Mouse (Mus musculus) liver, embryonic 15.5 days (tissue): Measurements from ENCODE around the gene Rnf24. TPM values are rescaled to one million over a fixed set of nuclear protein-coding genes. Genes with fewer than 3 reads are reported as not detected.

Experiments used
- ATAC-seq: fragments of 200-750 bp; cut with Nextera tagmentation; 2 replicates; pipeline ENCODE4 v1.8.0; 2017; ENCODE audit warnings: moderate number of reproducible peaks, mild to moderate bottlenecking, moderate library complexity; ENCODE audit not compliant: insufficient read depth
- H3K27ac ChIP-seq: fragments of 300-500 bp; sonication (generic); replicated peaks from 2 replicates; pipeline ENCODE4 v1.5.1; 2015; ENCODE audit warnings: mild to moderate bottlenecking, inconsistent platforms
- H3K27me3 ChIP-seq: fragments of 300-500 bp; sonication (generic); 2 replicates; pipeline ENCODE4 v1.6.1; 2015; ENCODE audit warnings: mild to moderate bottlenecking, inconsistent platforms
- H3K36me3 ChIP-seq: fragments of 300-500 bp; sonication (generic); replicated peaks from 2 replicates; pipeline ENCODE4 v1.6.1; 2015; ENCODE audit warnings: moderate library complexity, mild to moderate bottlenecking, inconsistent platforms
- H3K4me1 ChIP-seq: fragments of 300-500 bp; sonication (generic); replicated peaks from 2 replicates; pipeline ENCODE4 v1.6.1; 2015; ENCODE audit warnings: inconsistent platforms
- H3K4me2 ChIP-seq: fragments of 300-500 bp; sonication (generic); 2 replicates; pipeline ENCODE4 v1.6.1; 2015; ENCODE audit warnings: moderate library complexity, mild to moderate bottlenecking, inconsistent platforms
- H3K4me3 ChIP-seq: fragments of 300-500 bp; sonication (generic); replicated peaks from 2 replicates; pipeline ENCODE4 v1.5.1; 2015; ENCODE audit warnings: mild to moderate bottlenecking, inconsistent platforms
- H3K9ac ChIP-seq: fragments of 300-500 bp; sonication (generic); 2 replicates; pipeline ENCODE4 v1.6.1; 2015; ENCODE audit warnings: moderate library complexity, mild to moderate bottlenecking, inconsistent platforms
- H3K9me3 ChIP-seq: fragments of 300-500 bp; sonication (generic); replicated peaks from 2 replicates; pipeline ENCODE4 v1.6.1; 2016; ENCODE audit warnings: inconsistent platforms
- WGBS: fragments of 180-500 bp; shearing (Covaris S2); methylation state at CpG from one replicate; pipeline ENCODE4 v1.1.7; 2015; ENCODE audit warnings: mixed read lengths; ENCODE audit not compliant: insufficient replicate concordance; 5-methylcytosine and 5-hydroxymethylcytosine counted together
- polyA plus RNA-seq: library from polyadenylated mRNA; unstranded; fragments of >200 nt; fragmentation: Nextera tagmentation; extraction: Ambion mirVana; gene quantifications from 2 replicates; pipeline ENCODE4 v1.2.1, GENCODE M21; 2015

Gene Rnf24
- 0.48 and 0.67 TPM in 2 replicates for polyA plus RNA-seq

GRCm38 (mm10) chr2:131352747-131353563 lies at the start of gene Rnf24:
Gene Rnf24, minus strand, starts transcription at chr2:131352892.
- peak within 1 kb of the TSS; percentile 100 for H3K4me2 ChIP-seq
- H3K4me1 ChIP-seq, result peaks cover 23% of the 10 kb centered on the region
- H3K27me3 ChIP-seq, result peaks cover 25% of the 10 kb centered on the region
- no peaks in the 10 kb centered on the region for H3K9me3 ChIP-seq
- WGBS, result under 1% methylated on average over 54 of the region's 54 CpGs
- no peaks in the 10 kb centered on the region for H3K36me3 ChIP-seq
- peak within 1 kb of the TSS; percentile 75 for H3K27ac ChIP-seq
- ATAC-seq, result peak; percentile 95
- H3K4me3 ChIP-seq, result peak within 1 kb of the TSS; percentile 91
- peak within 1 kb of the TSS; percentile 86 for H3K9ac ChIP-seq

GRCm38 (mm10) chr2:131401794-131402495 lies 49.3 kb upstream of the Rnf24 start:
- no peaks in the 10 kb centered on the region for H3K9me3 ChIP-seq
- H3K9ac ChIP-seq, result no peak overlapping the region
- H3K36me3 ChIP-seq, result no peaks in the 10 kb centered on the region
- no peak overlapping the region for H3K27ac ChIP-seq
- no peak overlapping the region for H3K4me3 ChIP-seq
- no peak overlapping the region for H3K4me2 ChIP-seq
- H3K27me3 ChIP-seq, result no peaks in the 10 kb centered on the region
- H3K4me1 ChIP-seq, result no peaks in the 10 kb centered on the region
- WGBS, result 40% methylated on average over 8 of the region's 8 CpGs
- ATAC-seq, result no peak

- H3K9me3 ChIP-seq, result no peaks in the 10 kb centered on the region
- H3K9ac ChIP-seq, result no peak overlapping the region
- H3K36me3 ChIP-seq, result no peaks in the 10 kb centered on the region
- H3K27me3 ChIP-seq, result no peaks in the 10 kb centered on the region
- H3K4me1 ChIP-seq, result no peaks in the 10 kb centered on the region
- 46% methylated on average over 2 of the region's 2 CpGs for WGBS
- H3K27ac ChIP-seq, result no peak overlapping the region
- no peak for ATAC-seq
- no peak overlapping the region for H3K4me2 ChIP-seq
- H3K4me3 ChIP-seq, result no peak overlapping the region
These were observed 48.2 kb upstream of the Rnf24 start for GRCm38 (mm10) chr2:131400846-131401245.

DNA sequence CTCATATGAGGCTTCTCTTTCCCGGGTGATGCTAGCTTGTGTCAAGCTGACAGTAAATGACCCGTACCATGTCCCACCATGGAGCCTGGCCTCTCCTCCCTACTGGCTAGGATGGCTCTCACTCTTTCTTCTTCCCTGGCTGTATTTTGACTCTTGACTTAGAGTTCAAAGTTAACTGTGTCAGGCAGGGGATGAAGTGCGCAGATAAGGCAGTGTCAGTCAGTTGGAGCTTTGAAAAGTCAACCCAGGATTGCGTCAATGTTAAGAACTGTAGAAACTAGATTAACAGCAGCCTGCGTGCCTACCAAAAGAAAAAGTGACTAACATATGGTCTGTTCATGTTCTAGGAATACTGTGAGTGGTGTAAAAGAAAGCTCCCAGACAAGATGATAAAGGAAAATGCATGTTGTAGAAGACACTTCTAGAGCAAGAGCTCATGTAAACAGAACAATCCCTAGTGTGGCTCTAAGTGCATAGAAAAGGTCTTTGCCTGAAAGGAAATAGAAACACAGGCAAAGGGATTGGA lies 44.7 kb upstream of the Rnf24 start:
- no peak overlapping the region for H3K4me3 ChIP-seq
- H3K36me3 ChIP-seq, result no peaks in the 10 kb centered on the region
- no peak overlapping the region for H3K27ac ChIP-seq
- no peaks in the 10 kb centered on the region for H3K9me3 ChIP-seq
- H3K4me2 ChIP-seq, result no peak overlapping the region
- H3K4me1 ChIP-seq, result peaks cover 4% of the 10 kb centered on the region; the same call in 1 of the 2 replicates
- H3K27me3 ChIP-seq, result no peaks in the 10 kb centered on the region
- WGBS, result 52% methylated on average over 5 of the region's 5 CpGs
- no peak for ATAC-seq
- H3K9ac ChIP-seq, result no peak overlapping the region

- Histone ChIP-seq H3K36me3 (no peaks in the 10 kb centered on the region), H3K4me2 (no peak overlapping the region), H3K9ac (no peak overlapping the region), H3K27ac (no peak overlapping the region), H3K4me1 (no peaks in the 10 kb centered on the region), H3K9me3 (no peaks in the 10 kb centered on the region), H3K27me3 (no peaks in the 10 kb centered on the region), H3K4me3 (no peak overlapping the region)
- WGBS, result 64% methylated on average over 10 of the region's 10 CpGs
- ATAC-seq, result no peak
These were observed 33.8 kb upstream of the Rnf24 start for GRCm38 (mm10) chr2:131386350-131386962.

GRCm38 (mm10) chr2:131385176-131385575 lies 32.5 kb upstream of the Rnf24 start:
- H3K9me3 ChIP-seq, result no peaks in the 10 kb centered on the region
- 73% methylated on average over 4 of the region's 4 CpGs for WGBS
- no peaks in the 10 kb centered on the region for H3K4me1 ChIP-seq
- no peak for ATAC-seq
- no peaks in the 10 kb centered on the region for H3K36me3 ChIP-seq
- no peak overlapping the region for H3K27ac ChIP-seq
- H3K27me3 ChIP-seq, result no peaks in the 10 kb centered on the region
- H3K4me3 ChIP-seq, result no peak overlapping the region
- H3K4me2 ChIP-seq, result no peak overlapping the region
- no peak overlapping the region for H3K9ac ChIP-seq

DNA sequence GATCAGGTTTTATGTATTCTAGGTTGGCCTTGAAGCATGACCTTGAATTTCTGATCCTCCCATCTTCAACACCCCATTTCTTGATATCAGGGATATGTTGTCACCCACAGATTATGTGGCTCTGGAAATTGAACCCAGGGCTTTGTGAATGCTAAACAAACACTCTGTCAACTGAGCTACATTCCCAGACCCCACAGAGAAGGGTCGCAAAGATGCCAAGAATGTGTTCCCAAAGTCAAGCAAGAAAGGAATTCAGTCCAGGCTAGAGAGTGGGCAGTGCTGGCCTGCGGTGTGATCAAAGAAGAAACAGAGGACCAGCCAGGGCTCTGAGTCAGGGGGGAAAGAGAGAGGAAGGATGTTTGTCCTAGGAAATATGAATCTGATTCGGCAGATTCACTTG lies 26.8 kb upstream of the Rnf24 start:
- no peak overlapping the region for H3K9ac ChIP-seq
- no peaks in the 10 kb centered on the region for H3K4me1 ChIP-seq
- no peaks in the 10 kb centered on the region for H3K36me3 ChIP-seq
- no peaks in the 10 kb centered on the region for H3K9me3 ChIP-seq
- H3K4me2 ChIP-seq, result no peak overlapping the region
- H3K27ac ChIP-seq, result no peak overlapping the region
- WGBS, result 68% methylated on average over 3 of the region's 3 CpGs
- no peak overlapping the region for H3K4me3 ChIP-seq
- no peaks in the 10 kb centered on the region for H3K27me3 ChIP-seq
- no peak for ATAC-seq

- Histone ChIP-seq H3K27me3 (no peaks in the 10 kb centered on the region), H3K36me3 (no peaks in the 10 kb centered on the region), H3K27ac (no peak overlapping the region), H3K4me2 (no peak overlapping the region), H3K4me1 (no peaks in the 10 kb centered on the region), H3K9me3 (no peaks in the 10 kb centered on the region), H3K4me3 (no peak overlapping the region), H3K9ac (no peak overlapping the region)
- WGBS, result 67% methylated on average over 5 of the region's 5 CpGs
- ATAC-seq, result no peak
These were observed 26.2 kb upstream of the Rnf24 start for GRCm38 (mm10) chr2:131378872-131379271.

DNA sequence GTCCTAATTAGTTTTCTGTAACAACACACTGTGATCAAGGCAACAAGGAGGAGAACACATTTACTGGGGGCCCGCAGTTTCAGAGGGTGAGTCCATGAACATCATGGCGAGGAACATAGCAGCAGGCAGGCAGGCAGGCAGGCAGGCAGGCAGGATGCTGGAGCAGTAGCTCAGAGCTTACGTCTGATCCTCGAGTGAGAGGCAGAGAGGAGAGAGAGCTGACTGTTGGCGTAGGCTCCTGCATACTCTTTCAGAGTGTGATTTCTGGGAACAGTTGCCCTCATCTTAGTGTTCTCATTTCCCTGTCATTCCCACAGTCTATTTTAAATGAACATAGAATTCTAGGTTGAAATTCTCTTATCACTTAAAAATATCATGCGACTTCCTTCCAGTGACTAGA lies 24.4 kb upstream of the Rnf24 start:
- Histone ChIP-seq H3K4me3 (no peak overlapping the region), H3K4me2 (no peak overlapping the region)
- WGBS, result 58% methylated on average over 6 of the region's 6 CpGs

GRCm38 (mm10) chr2:131373656-131374055 lies 21.0 kb upstream of the Rnf24 start:
- H3K4me1 ChIP-seq, result no peaks in the 10 kb centered on the region
- WGBS, result 69% methylated on average over 6 of the region's 6 CpGs
- H3K36me3 ChIP-seq, result no peaks in the 10 kb centered on the region
- H3K9me3 ChIP-seq, result no peaks in the 10 kb centered on the region
- no peaks in the 10 kb centered on the region; the same call in none of the 2 replicates for H3K27me3 ChIP-seq
- no peak overlapping the region for H3K4me2 ChIP-seq
- H3K27ac ChIP-seq, result no peak overlapping the region
- H3K9ac ChIP-seq, result no peak overlapping the region
- no peak overlapping the region for H3K4me3 ChIP-seq
- ATAC-seq, result no peak

More for the DNA sequence above, 24.4 kb upstream of the Rnf24 start:
- Histone ChIP-seq H3K9me3 (no peaks in the 10 kb centered on the region), H3K4me1 (no peaks in the 10 kb centered on the region), H3K27ac (no peak overlapping the region), H3K36me3 (no peaks in the 10 kb centered on the region), H3K9ac (no peak overlapping the region), H3K27me3 (no peaks in the 10 kb centered on the region)
- no peak for ATAC-seq
